Mouse (Mus musculus) C2C12 (cell line): ENCODE results near the gene Il13. TPM values are rescaled to one million over a fixed set of nuclear protein-coding genes. Genes with fewer than 3 reads are reported as not detected.

Source experiments
- H3K27me3 ChIP-seq: one replicate; pipeline ENCODE4 v1.6.1; 2011; ENCODE audit not compliant: control insufficient read depth, insufficient read depth, insufficient read length
- H3K36me3 ChIP-seq: one replicate; pipeline ENCODE4 v1.6.1; 2011; ENCODE audit not compliant: control insufficient read depth, insufficient read depth
- H3K4me3 ChIP-seq: one replicate; pipeline ENCODE4 v1.5.1; 2011; ENCODE audit warnings: mild to moderate bottlenecking, control low read depth; ENCODE audit not compliant: poor library complexity, insufficient read depth, severe bottlenecking
- H3K79me2 ChIP-seq: one replicate; pipeline ENCODE4 v1.6.1; 2011; ENCODE audit not compliant: control insufficient read depth, insufficient read depth
- H3K79me3 ChIP-seq: one replicate; pipeline ENCODE4 v1.6.1; 2011; ENCODE audit warnings: low read depth, control low read depth
- H3ac ChIP-seq: one replicate; pipeline ENCODE3; 2011; ENCODE audit warnings: low read depth; ENCODE audit not compliant: control insufficient read depth, insufficient read length
- CEBPB ChIP-seq: IDR thresholded peaks from one replicate; pipeline ENCODE4 v1.6.1; 2011; ENCODE audit warnings: low read depth, mild to moderate bottlenecking, control low read depth, moderate library complexity
- CTCF ChIP-seq: IDR thresholded peaks from one replicate; pipeline ENCODE4 v1.5.1; 2011; ENCODE audit not compliant: control insufficient read depth, insufficient read depth, insufficient read length
- FOSL1 ChIP-seq: IDR thresholded peaks from one replicate; pipeline ENCODE4 v1.8.0; 2011; ENCODE audit warnings: mild to moderate bottlenecking, low read length; ENCODE audit not compliant: poor library complexity, insufficient read depth, severe bottlenecking
- MAX ChIP-seq: IDR thresholded peaks from one replicate; pipeline ENCODE4 v1.6.1; 2011; ENCODE audit warnings: mild to moderate bottlenecking, control low read depth
- MYOD1 ChIP-seq: IDR thresholded peaks from one replicate; pipeline ENCODE4 v1.6.1; 2011; ENCODE audit warnings: low read depth; ENCODE audit not compliant: control insufficient read depth, insufficient read length
- MYOG ChIP-seq: IDR thresholded peaks from one replicate; pipeline ENCODE4 v1.6.1; 2011; ENCODE audit not compliant: control insufficient read depth, insufficient read length; ENCODE audit errors: extremely low read depth
- USF1 ChIP-seq: IDR thresholded peaks from one replicate; pipeline ENCODE4 v1.6.1; 2011; ENCODE audit warnings: low read depth, mild to moderate bottlenecking, control low read depth, moderate library complexity
- long read RNA-seq, 2 experiments: library from polyadenylated mRNA; unstranded; transcript quantifications; one replicate each; pipeline ENCODE4 v2.0.0; 2019 to 2020
- polyA plus RNA-seq: library from polyadenylated mRNA; unstranded; fragments of >200 nt; fragmentation: generic; extraction: Trizol; gene quantifications from one replicate; pipeline ENCODE4 v1.2.1, GENCODE M21; 2012; ENCODE audit warnings: missing spikeins

The Il13 gene
- polyA plus RNA-seq = not detected
- long read RNA-seq, experiment 1 = 0 reads
- long read RNA-seq, experiment 2 = 0 reads

DNA sequence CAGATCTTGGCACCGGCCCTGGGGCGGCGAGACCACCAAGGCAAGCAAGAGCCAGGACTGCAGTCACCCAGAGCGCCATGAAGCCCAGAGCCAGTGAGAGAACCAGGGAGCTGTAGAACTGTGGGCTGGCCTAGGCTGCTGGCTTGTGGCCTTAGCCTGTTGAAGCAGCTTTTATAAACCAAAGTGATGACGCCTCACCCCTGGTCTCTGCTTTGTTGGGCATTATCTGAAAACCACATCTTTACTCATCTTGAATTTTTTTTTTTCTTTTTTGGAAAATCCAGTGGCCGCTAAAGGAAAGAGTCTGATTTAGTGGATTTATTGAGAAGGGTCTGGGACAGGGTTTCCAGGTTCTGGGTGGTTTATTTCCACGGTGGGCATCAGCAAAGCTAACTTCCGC, at the start of gene Il13:
Il13 (minus strand) TSS at position 147 of the 400 bp plus-strand sequence.
- no peak within 1 kb of the TSS for H3K4me3 ChIP-seq
- TF ChIP-seq CTCF (no peak), MAX (no peak), CEBPB (no peak), FOSL1 (no peak), MYOG (no peak), USF1 (no peak), MYOD1 (no peak)

DNA sequence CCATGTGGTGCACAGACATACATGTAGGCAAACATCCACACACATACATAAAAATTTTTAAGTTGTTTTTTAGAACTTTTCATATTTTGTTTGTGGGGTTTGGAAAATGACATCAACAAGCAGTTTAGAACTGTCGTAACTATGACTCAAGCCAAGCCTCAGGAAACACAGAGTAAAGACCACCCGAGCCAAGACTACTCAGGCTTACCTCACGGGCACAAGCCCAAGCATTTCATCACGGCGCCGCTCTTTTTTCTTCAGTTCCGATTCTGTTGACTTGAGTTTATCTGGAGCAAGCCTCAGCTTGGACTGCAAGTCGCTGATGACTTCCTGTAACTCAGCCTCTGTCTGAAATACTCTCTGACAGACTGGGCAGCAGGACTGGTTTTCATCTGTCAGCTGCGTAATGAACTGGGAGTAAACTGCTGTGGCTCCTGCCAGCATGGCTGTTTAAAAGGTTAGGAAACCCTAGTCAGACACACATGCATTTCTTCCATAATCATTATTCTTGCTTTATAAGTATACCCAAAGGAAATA, 48.6 kb upstream of the Il13 start:
- Histone ChIP-seq H3K79me2 (no peaks in the 10 kb centered on the region), H3K27me3 (no peaks in the 10 kb centered on the region), H3K36me3 (peaks cover 84% of the 10 kb centered on the region), H3ac (no peak overlapping the region), H3K4me3 (no peak overlapping the region), H3K79me3 (no peaks in the 10 kb centered on the region)
- TF ChIP-seq CEBPB (no peak), FOSL1 (no peak), MYOD1 (no peak), MYOG (no peak), MAX (no peak), CTCF (no peak), USF1 (no peak)

More for the DNA sequence above, at the start of gene Il13:
- Histone ChIP-seq H3K36me3 (no peaks in the 10 kb centered on the region), H3K27me3 (peaks cover 5% of the 10 kb centered on the region), H3K79me3 (no peaks in the 10 kb centered on the region), H3ac (no peak within 1 kb of the TSS), H3K79me2 (no peaks in the 10 kb centered on the region)

- Histone ChIP-seq H3K4me3 (no peak overlapping the region), H3ac (no peak overlapping the region), H3K79me3 (no peaks in the 10 kb centered on the region), H3K27me3 (no peaks in the 10 kb centered on the region), H3K79me2 (no peaks in the 10 kb centered on the region), H3K36me3 (peaks cover 84% of the 10 kb centered on the region)
- no peak for TF ChIP-seq MAX
- TF ChIP-seq FOSL1 = no peak
- no peak for TF ChIP-seq USF1
- no peak for TF ChIP-seq MYOD1
- TF ChIP-seq CEBPB = no peak
- no peak for TF ChIP-seq MYOG
- TF ChIP-seq CTCF = no peak
These were observed 47.7 kb upstream of the Il13 start for GRCm38 (mm10) chr11:53682170-53682569.

DNA sequence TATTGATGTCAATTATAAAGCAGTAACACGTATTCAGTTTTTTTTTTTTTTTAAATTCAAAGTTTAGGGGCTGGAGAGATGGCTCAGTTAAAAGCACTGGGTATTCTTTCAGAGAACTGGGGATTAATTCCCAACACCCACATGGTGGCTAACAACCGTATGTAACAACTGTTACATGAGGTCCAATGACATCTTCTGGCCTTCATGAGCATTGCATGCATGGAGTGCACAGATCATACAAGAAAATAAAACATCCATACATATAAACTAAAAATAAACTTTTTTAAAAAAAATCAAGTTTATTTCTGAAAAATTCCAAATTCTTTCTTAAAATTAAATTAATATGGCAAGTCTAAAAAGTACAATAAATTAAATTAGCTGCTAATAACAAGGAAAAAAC, 47.2 kb upstream of the Il13 start:
- TF ChIP-seq USF1 = no peak
- TF ChIP-seq CTCF = no peak
- no peak for TF ChIP-seq CEBPB
- no peak for TF ChIP-seq MAX
- no peak for TF ChIP-seq FOSL1
- no peak for TF ChIP-seq MYOD1
- no peak for TF ChIP-seq MYOG
- no peak overlapping the region for H3K4me3 ChIP-seq
- H3ac ChIP-seq = no peak overlapping the region
- H3K79me3 ChIP-seq = no peaks in the 10 kb centered on the region
- no peaks in the 10 kb centered on the region for H3K79me2 ChIP-seq
- peaks cover 80% of the 10 kb centered on the region for H3K36me3 ChIP-seq
- no peaks in the 10 kb centered on the region for H3K27me3 ChIP-seq

- no peaks in the 10 kb centered on the region for H3K79me3 ChIP-seq
- H3K36me3 ChIP-seq = peaks cover 67% of the 10 kb centered on the region
- H3K79me2 ChIP-seq = no peaks in the 10 kb centered on the region
- H3ac ChIP-seq = no peak overlapping the region
- no peak for TF ChIP-seq FOSL1
- TF ChIP-seq MAX = no peak
- TF ChIP-seq USF1 = no peak
- no peak for TF ChIP-seq CEBPB
- TF ChIP-seq MYOD1 = no peak
- TF ChIP-seq CTCF = no peak
- TF ChIP-seq MYOG = no peak
- no peaks in the 10 kb centered on the region for H3K27me3 ChIP-seq
- H3K4me3 ChIP-seq = no peak overlapping the region
These were observed 45.6 kb upstream of the Il13 start for GRCm38 (mm10) chr11:53680141-53680540.

- H3ac ChIP-seq = no peak overlapping the region
- H3K4me3 ChIP-seq = no peak overlapping the region
- no peaks in the 10 kb centered on the region for H3K27me3 ChIP-seq
- H3K79me2 ChIP-seq = no peaks in the 10 kb centered on the region
- H3K36me3 ChIP-seq = peaks cover 73% of the 10 kb centered on the region
- TF ChIP-seq CTCF = no peak
- TF ChIP-seq CEBPB = no peak
- H3K79me3 ChIP-seq = no peaks in the 10 kb centered on the region
These were observed 36.9 kb upstream of the Il13 start for GRCm38 (mm10) chr11:53671414-53671813.
